Mouse (Mus musculus) myocyte (in vitro differentiated cells): ENCODE results near the gene Ankrd22.

ENCODE experiments used
- CEBPB ChIP-seq: IDR thresholded peaks from 2 replicates; pipeline ENCODE4 v1.6.1; 2011; ENCODE audit warnings: mild to moderate bottlenecking, moderate library complexity; ENCODE audit not compliant: poor library complexity, insufficient read depth, severe bottlenecking
- E2F4 ChIP-seq: IDR thresholded peaks from one replicate; pipeline ENCODE4 v1.6.1; 2011; ENCODE audit warnings: mild to moderate bottlenecking, control low read depth, moderate library complexity; ENCODE audit not compliant: insufficient read depth
- MAX ChIP-seq: IDR thresholded peaks from one replicate; pipeline ENCODE4 v1.6.1; 2011; ENCODE audit warnings: low read depth, mild to moderate bottlenecking, control low read depth
- MYOD1 ChIP-seq, 3 experiments: IDR thresholded peaks; one replicate each; pipeline ENCODE4 v1.6.1; 2011; ENCODE audit warnings: control low read depth in 2 of 3, low read depth in 2 of 3, mild to moderate bottlenecking in 2 of 3, moderate library complexity in 1 of 3; ENCODE audit not compliant: insufficient read length in 2 of 3, control insufficient read depth in 1 of 3
- MYOG ChIP-seq, 3 experiments: IDR thresholded peaks; one replicate each; pipeline ENCODE4 v1.6.1; 2011; ENCODE audit warnings: control low read depth in 2 of 3, low read depth in 2 of 3, mild to moderate bottlenecking in 2 of 3; ENCODE audit not compliant: insufficient read length in 2 of 3, control insufficient read depth in 1 of 3, insufficient read depth in 1 of 3
- POLR2A ChIP-seq: IDR thresholded peaks from one replicate; pipeline ENCODE4 v1.6.1; 2011; ENCODE audit warnings: low read depth, mild to moderate bottlenecking, control low read depth, moderate library complexity; ENCODE audit not compliant: insufficient read length
- POLR2AphosphoS2 ChIP-seq: IDR thresholded peaks from one replicate; pipeline ENCODE4 v1.6.1; 2011; ENCODE audit warnings: low read depth, control low read depth; ENCODE audit not compliant: insufficient read length
- REST ChIP-seq: IDR thresholded peaks from one replicate; pipeline ENCODE4 v1.6.1; 2011; ENCODE audit warnings: mild to moderate bottlenecking, control low read depth, moderate library complexity; ENCODE audit not compliant: insufficient read depth, insufficient read length
- SRF ChIP-seq: IDR thresholded peaks from one replicate; pipeline ENCODE4 v1.6.1; 2011; ENCODE audit warnings: low read depth; ENCODE audit not compliant: control insufficient read depth, insufficient read length
- TCF12 ChIP-seq: IDR thresholded peaks from one replicate; pipeline ENCODE4 v1.6.1; 2011; ENCODE audit warnings: mild to moderate bottlenecking, control low read depth; ENCODE audit not compliant: poor library complexity, insufficient read depth, severe bottlenecking
- TCF3 ChIP-seq: IDR thresholded peaks from one replicate; pipeline ENCODE4 v1.6.1; 2011; ENCODE audit warnings: low read depth, control low read depth; ENCODE audit not compliant: insufficient read length
- USF1 ChIP-seq: IDR thresholded peaks from one replicate; pipeline ENCODE4 v1.6.1; 2011; ENCODE audit warnings: low read depth, mild to moderate bottlenecking, control low read depth, moderate library complexity

DNA sequence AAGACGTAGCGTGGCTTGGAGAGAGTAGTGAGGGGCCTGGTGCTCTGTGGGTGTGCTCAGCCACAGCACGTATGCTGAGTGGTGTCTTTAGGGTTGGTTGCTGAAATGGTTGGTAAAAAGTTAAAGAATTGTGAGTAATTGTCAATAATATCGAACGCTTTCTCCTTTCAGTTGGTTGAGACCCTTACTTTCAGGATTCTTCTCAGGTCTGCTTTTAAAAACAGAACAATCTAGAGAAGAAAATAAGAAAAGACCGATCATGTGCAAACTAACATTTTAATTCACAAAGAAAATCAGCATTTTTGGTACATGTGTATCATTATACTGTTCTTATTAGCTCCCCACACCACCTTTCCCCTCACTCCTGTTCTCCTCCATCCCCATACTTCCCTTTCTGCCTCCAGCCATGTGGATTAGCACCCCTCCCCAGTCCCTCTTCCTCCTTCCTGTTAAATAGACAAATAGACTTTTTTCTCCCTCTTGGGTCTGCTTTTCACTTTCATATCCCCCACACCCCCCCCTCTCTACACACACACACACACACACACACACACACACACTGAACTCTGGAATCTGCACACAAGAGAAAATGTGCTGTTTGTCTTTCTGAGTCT is 28.4 kb upstream of the Ankrd22 start:
- TF ChIP-seq USF1 (no peak), POLR2A (no peak), REST (no peak), POLR2AphosphoS2 (no peak), MYOD1 (IDR thresholded peaks at IDR 0.05; ENCODE audit: control insufficient read depth in 1 of 3, insufficient read length in 2 of 3, low read depth in 2 of 3) (no peak), E2F4 (no peak), TCF3 (no peak), MAX (no peak), TCF12 (no peak), CEBPB (no peak), MYOG (IDR thresholded peaks at IDR 0.05; ENCODE audit: control insufficient read depth in 1 of 3, insufficient read depth in 1 of 3, insufficient read length in 2 of 3, low read depth in 2 of 3) (no peak), SRF (no peak)
